Mouse (Mus musculus): ENCODE measurements around the gene Prss41. TPM values are rescaled to one million over a fixed set of nuclear protein-coding genes. Genes with fewer than 3 reads are reported as not detected.

Prss41 gene
- total and polyA plus RNA-seq, 3 experiments, result 0.29 TPM; not detected in 2

- H3K79me2 ChIP-seq (replicated peaks; ENCODE audit: control insufficient read depth, insufficient read depth, low read length), result no peaks in the 10 kb centered on the region
- H3K27me3 ChIP-seq (ENCODE audit: control insufficient read depth, insufficient read depth, low read length), result no peaks in the 10 kb centered on the region
- H3K9ac ChIP-seq (ENCODE audit: low read depth, low read length), result no peak within 1 kb of the TSS
- H3K36me3 ChIP-seq (ENCODE audit: control insufficient read depth, insufficient read depth, low read length), result no peaks in the 10 kb centered on the region
- H3K27ac ChIP-seq, result no peak within 1 kb of the TSS
- DNase-seq, result no peak
- intact Hi-C loops (cut with DNase I), result no loop called here
- TF ChIP-seq CTCF (IDR thresholded peaks at IDR 0.05), result no peak
- no peak for TF ChIP-seq EP300 (IDR thresholded peaks at IDR 0.05; ENCODE audit: insufficient read depth, low read depth, low read length)
- no peak for TF ChIP-seq POLR2A (IDR thresholded peaks at IDR 0.05; ENCODE audit: insufficient read depth, low read depth, low read length)
- whole genome bisulfite sequencing, result 83% methylated on average over 15 of the region's 15 CpGs
- H3K4me1 ChIP-seq (ENCODE audit: control insufficient read depth, insufficient read depth, low read length), result no peaks in the 10 kb centered on the region
- H3K4me3 ChIP-seq, result no peak within 1 kb of the TSS
Measured at GRCm38 (mm10) chr17:23867756-23868155, 23.8 kb upstream of the Prss41 start, which contains the start of gene Prss21. TSS of gene Prss21 (plus strand) at chr17:23868056.

- no peak overlapping the region for H3K4me3 ChIP-seq
- H3K27ac ChIP-seq, result no peak overlapping the region
- H3K79me2 ChIP-seq (replicated peaks; ENCODE audit: control insufficient read depth, insufficient read depth, low read length), result no peaks in the 10 kb centered on the region
- intact Hi-C loops (cut with DNase I), result no loop called here
- no peaks in the 10 kb centered on the region for H3K4me1 ChIP-seq (ENCODE audit: control insufficient read depth, insufficient read depth, low read length)
- H3K9ac ChIP-seq (ENCODE audit: low read depth, low read length), result no peak overlapping the region
- DNase-seq, result no peak
- TF ChIP-seq EP300 (IDR thresholded peaks at IDR 0.05; ENCODE audit: insufficient read depth, low read depth, low read length), result no peak
- H3K27me3 ChIP-seq (ENCODE audit: control insufficient read depth, insufficient read depth, low read length), result no peaks in the 10 kb centered on the region
- H3K36me3 ChIP-seq (ENCODE audit: control insufficient read depth, insufficient read depth, low read length), result no peaks in the 10 kb centered on the region
- 80% methylated on average over 4 of the region's 4 CpGs for WGBS
Measured at GRCm38 (mm10) chr17:23862926-23863325, 19.0 kb upstream of the Prss41 start.

DNA sequence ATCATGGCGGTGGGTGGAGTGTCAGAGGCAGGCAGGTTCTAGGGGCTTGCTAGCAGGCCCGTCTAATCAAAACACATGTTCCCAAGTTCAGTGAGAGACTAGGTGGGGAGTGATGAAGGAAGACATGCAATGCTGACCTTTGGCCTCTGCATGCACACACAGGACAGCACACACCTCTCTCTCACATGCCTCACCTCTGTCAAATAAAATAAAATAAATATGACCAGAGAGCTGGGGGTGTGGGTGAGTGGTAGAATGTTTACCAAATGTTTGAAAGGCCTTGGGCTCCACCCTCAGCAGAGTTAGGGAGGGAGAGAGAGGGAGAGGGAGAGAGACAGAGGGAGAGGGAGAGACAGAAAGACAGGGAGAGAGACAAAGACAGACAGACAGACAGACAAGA lies 13.9 kb upstream of the Prss41 start:
- H3K4me3 ChIP-seq, result no peak overlapping the region
- 76% methylated on average over 2 of the region's 2 CpGs for WGBS
- intact Hi-C loops (cut with DNase I), result no loop called here
- no peak for TF ChIP-seq CTCF (IDR thresholded peaks at IDR 0.05)
- no peak for TF ChIP-seq POLR2A (IDR thresholded peaks at IDR 0.05; ENCODE audit: insufficient read depth, low read depth, low read length)
- TF ChIP-seq EP300 (IDR thresholded peaks at IDR 0.05; ENCODE audit: insufficient read depth, low read depth, low read length), result no peak
- no peak overlapping the region for H3K9ac ChIP-seq (ENCODE audit: low read depth, low read length)
- DNase-seq, result no peak
- H3K27me3 ChIP-seq (ENCODE audit: control insufficient read depth, insufficient read depth, low read length), result no peaks in the 10 kb centered on the region
- H3K79me2 ChIP-seq (replicated peaks; ENCODE audit: control insufficient read depth, insufficient read depth, low read length), result no peaks in the 10 kb centered on the region
- H3K27ac ChIP-seq, result no peak overlapping the region
- H3K36me3 ChIP-seq (ENCODE audit: control insufficient read depth, insufficient read depth, low read length), result no peaks in the 10 kb centered on the region
- H3K4me1 ChIP-seq (ENCODE audit: control insufficient read depth, insufficient read depth, low read length), result no peaks in the 10 kb centered on the region

DNA sequence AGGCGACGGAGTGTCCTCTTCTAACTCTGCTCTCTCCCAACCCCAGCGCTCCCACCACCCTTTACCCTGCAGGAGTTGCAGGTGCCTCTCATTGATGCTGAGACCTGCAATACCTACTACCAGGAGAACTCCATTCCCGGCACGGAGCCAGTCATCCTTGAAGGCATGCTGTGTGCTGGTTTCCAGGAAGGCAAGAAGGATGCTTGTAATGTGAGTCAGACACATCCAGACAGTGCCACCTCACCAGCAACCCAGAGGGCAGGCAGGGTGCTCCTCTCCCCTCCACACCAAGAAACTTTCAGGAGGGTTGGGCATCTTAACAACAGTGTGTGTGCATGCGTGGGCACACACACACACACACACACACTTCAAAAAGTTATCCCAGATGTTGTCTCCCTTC lies 13.2 kb upstream of the Prss41 start:
- H3K27ac ChIP-seq, result no peak overlapping the region
- 81% methylated on average over 6 of the region's 6 CpGs for WGBS

GRCm38 (mm10) chr17:23854229-23854765 lies 10.3 kb upstream of the Prss41 start:
- intact Hi-C loops (cut with DNase I), result no loop called here
- Histone ChIP-seq H3K27me3 (ENCODE audit: control insufficient read depth, insufficient read depth, low read length) (no peaks in the 10 kb centered on the region), H3K4me3 (no peak overlapping the region), H3K4me1 (ENCODE audit: control insufficient read depth, insufficient read depth, low read length) (no peaks in the 10 kb centered on the region), H3K79me2 (replicated peaks; ENCODE audit: control insufficient read depth, insufficient read depth, low read length) (no peaks in the 10 kb centered on the region), H3K9ac (ENCODE audit: low read depth, low read length) (no peak overlapping the region), H3K36me3 (ENCODE audit: control insufficient read depth, insufficient read depth, low read length) (no peaks in the 10 kb centered on the region), H3K27ac (no peak overlapping the region)
- DNase-seq, result no peak
- 59% methylated on average over 10 of the region's 10 CpGs for WGBS
- TF ChIP-seq CTCF (IDR thresholded peaks at IDR 0.05) (no peak), EP300 (IDR thresholded peaks at IDR 0.05; ENCODE audit: insufficient read depth, low read depth, low read length) (no peak), POLR2A (IDR thresholded peaks at IDR 0.05; ENCODE audit: insufficient read depth, low read depth, low read length) (no peak)

More for the DNA sequence above, 13.2 kb upstream of the Prss41 start:
- Histone ChIP-seq H3K4me1 (ENCODE audit: control insufficient read depth, insufficient read depth, low read length) (no peaks in the 10 kb centered on the region), H3K27me3 (ENCODE audit: control insufficient read depth, insufficient read depth, low read length) (no peaks in the 10 kb centered on the region), H3K36me3 (ENCODE audit: control insufficient read depth, insufficient read depth, low read length) (no peaks in the 10 kb centered on the region), H3K4me3 (no peak overlapping the region), H3K79me2 (replicated peaks; ENCODE audit: control insufficient read depth, insufficient read depth, low read length) (no peaks in the 10 kb centered on the region), H3K9ac (ENCODE audit: low read depth, low read length) (no peak overlapping the region)
- intact Hi-C loops (cut with DNase I), result no loop called here
- no peak for DNase-seq
- TF ChIP-seq EP300 (IDR thresholded peaks at IDR 0.05; ENCODE audit: insufficient read depth, low read depth, low read length) (no peak), POLR2A (IDR thresholded peaks at IDR 0.05; ENCODE audit: insufficient read depth, low read depth, low read length) (no peak), CTCF (IDR thresholded peaks at IDR 0.05) (no peak)

DNA sequence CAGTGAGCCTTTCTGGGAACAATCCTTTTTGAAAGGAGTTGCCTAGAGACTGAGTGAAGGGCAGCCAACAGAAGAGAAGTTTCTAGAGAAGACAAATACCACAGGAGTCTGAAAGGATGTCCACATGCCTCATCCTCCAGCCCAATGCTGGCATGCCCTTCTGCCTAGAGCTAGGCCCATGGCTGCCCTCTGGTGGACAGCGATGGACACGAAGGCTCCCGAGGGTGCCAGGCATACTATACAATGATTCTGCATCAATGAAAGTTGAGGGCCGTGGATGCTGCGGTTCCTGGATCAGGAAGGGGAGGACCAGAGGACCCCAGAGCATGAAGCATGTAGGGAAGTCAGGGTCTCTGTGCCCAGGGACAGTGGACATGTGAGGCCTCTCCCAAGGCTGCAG lies 9.3 kb upstream of the Prss41 start:
- Histone ChIP-seq H3K9ac (ENCODE audit: low read depth, low read length) (no peak overlapping the region), H3K79me2 (replicated peaks; ENCODE audit: control insufficient read depth, insufficient read depth, low read length) (no peaks in the 10 kb centered on the region), H3K4me3 (no peak overlapping the region), H3K4me1 (ENCODE audit: control insufficient read depth, insufficient read depth, low read length) (no peaks in the 10 kb centered on the region), H3K27ac (no peak overlapping the region), H3K27me3 (ENCODE audit: control insufficient read depth, insufficient read depth, low read length) (no peaks in the 10 kb centered on the region), H3K36me3 (ENCODE audit: control insufficient read depth, insufficient read depth, low read length) (no peaks in the 10 kb centered on the region)
- DNase-seq, result peak in 1 of 2 experiments; percentile 49
- 46% methylated on average over 5 of the region's 5 CpGs for WGBS
- intact Hi-C loops (cut with DNase I), result loop anchor here (1.0 kb wide), 1 partner anchor 107 kb away; no protein-coding TSS in a partner anchor
- TF ChIP-seq POLR2A (IDR thresholded peaks at IDR 0.05; ENCODE audit: insufficient read depth, low read depth, low read length) (no peak), EP300 (IDR thresholded peaks at IDR 0.05; ENCODE audit: insufficient read depth, low read depth, low read length) (no peak), CTCF (IDR thresholded peaks at IDR 0.05) (peak; percentile 62)
